Mouse (Mus musculus): ENCODE measurements around the gene Olfr384. TPM values are rescaled to one million over a fixed set of nuclear protein-coding genes. Genes with fewer than 3 reads are reported as not detected.
"Not testable (repeated sequence)": the region's sequence is repeated elsewhere in the genome, so short reads cannot be mapped to it uniquely, and the experiment has no call there.

Olfr384 gene
- total RNA-seq (2014; rRNA removed) (not detected in 2 replicates), polyA plus RNA-seq (2015; fragmentation: Nextera tagmentation; extraction: Ambion mirVana) (not detected in 2 replicates)

DNA sequence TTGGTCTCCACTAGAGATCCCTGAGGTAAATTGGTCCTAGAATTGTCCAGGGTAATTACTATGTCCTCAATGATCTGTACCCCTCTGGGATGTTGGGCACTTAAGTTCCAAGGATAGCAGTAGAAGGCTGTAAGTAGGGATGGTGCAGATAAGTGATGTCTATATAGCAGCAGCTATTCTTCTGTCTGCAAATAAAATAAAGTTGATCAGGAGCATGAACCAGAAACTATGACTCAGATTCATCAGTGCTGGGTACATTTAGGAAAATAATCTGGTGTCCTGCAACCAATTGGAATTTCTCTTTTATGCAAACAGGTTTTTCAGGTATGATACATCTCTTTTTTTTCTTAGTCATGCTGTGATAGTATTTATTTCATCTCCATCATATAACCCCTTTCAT, at the start of gene Olfr384:
Gene Olfr384, plus strand, starts transcription at position 301 of the 400 bp plus-strand sequence.
- Histone ChIP-seq H3K4me2 (ENCODE audit: low read depth, low read length, poor library complexity, severe bottlenecking) (no peak within 1 kb of the TSS), H3K9ac (replicated peaks; ENCODE audit: low read length, poor library complexity, severe bottlenecking) (no peak within 1 kb of the TSS), H3K27me3 (ENCODE audit: insufficient read depth, low read length) (no peaks in the 10 kb centered on the region), H3K27ac (ENCODE audit: low read depth, low read length) (no peak within 1 kb of the TSS), H3K4me1 (ENCODE audit: insufficient read depth, low read length) (no peaks in the 10 kb centered on the region), H3K4me3 (ENCODE audit: low read depth, low read length) (no peak within 1 kb of the TSS), H3K36me3 (ENCODE audit: insufficient read depth, low read length) (no peaks in the 10 kb centered on the region), H3K9me3 (ENCODE audit: low read length) (0 out of 2 replicates have a peak, but pooled peaks cover 10% of the 10 kb centered on the region)
- ATAC-seq (ENCODE audit: low FRiP score) (no peak), DNase-seq (ENCODE audit: low spot score) (no peak)
- TF ChIP-seq CTCF (IDR thresholded peaks at IDR 0.05) = no peak

DNA sequence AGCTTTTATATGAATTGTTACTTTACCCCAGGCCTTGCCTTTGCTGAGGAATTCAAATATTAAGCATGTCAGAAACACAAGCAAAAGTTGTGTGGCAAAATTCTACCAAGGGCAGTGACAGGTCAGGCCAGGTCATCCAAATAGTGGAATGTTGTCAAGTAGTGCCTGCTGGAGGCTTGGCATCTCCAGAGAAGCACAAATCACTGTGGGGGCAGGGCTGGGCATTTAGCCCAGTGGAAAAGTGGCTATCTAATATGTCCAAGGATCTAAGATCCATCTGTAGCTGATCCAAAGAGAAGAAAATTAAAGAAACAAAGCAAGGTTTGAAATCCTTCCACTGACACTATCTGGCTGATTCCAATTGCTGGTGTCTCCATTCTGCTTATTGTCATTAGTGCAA, 18.5 kb upstream of the Olfr384 start:
- no peak for ATAC-seq (ENCODE audit: low FRiP score)
- peaks cover 13% of the 10 kb centered on the region; the same call in 1 of the 2 replicates for H3K9me3 ChIP-seq (ENCODE audit: low read length)

DNA sequence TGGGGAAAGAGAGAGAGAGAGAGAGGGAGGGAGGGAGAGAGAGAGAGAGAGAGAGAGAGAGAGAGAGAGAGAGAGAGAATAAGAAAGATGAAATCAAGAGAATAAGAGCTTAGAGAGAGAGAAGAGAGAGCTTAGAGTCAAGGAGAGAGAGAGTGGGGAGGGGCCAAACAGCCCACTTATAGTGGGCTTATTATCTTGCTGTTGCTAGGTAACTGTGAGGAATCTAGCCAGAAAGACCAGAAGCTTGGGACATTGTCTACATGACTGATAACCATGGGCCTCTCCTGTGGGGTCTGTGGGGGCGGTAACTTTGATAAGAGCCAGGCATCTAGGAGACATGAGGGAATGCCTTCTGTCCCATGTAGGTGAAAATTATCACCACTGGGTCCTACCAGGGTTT, 15.2 kb upstream of the Olfr384 start:
- H3K4me3 ChIP-seq (ENCODE audit: low read depth, low read length); ATAC-seq (ENCODE audit: low FRiP score); H3K4me1 ChIP-seq (ENCODE audit: insufficient read depth, low read length); H3K36me3 ChIP-seq (ENCODE audit: insufficient read depth, low read length); H3K4me2 ChIP-seq (ENCODE audit: low read depth, low read length, poor library complexity, severe bottlenecking); H3K9ac ChIP-seq (replicated peaks; ENCODE audit: low read length, poor library complexity, severe bottlenecking); H3K27me3 ChIP-seq (ENCODE audit: insufficient read depth, low read length); DNase-seq (ENCODE audit: low spot score); H3K27ac ChIP-seq (ENCODE audit: low read depth, low read length); H3K9me3 ChIP-seq (ENCODE audit: low read length): not testable (repeated sequence)
- 88% methylated on average over 1 of the region's 1 CpGs for WGBS

More for the DNA sequence above, 18.5 kb upstream of the Olfr384 start:
- Histone ChIP-seq H3K9ac (replicated peaks; ENCODE audit: low read length, poor library complexity, severe bottlenecking) (no peak overlapping the region), H3K36me3 (ENCODE audit: insufficient read depth, low read length) (no peaks in the 10 kb centered on the region), H3K27me3 (ENCODE audit: insufficient read depth, low read length) (no peaks in the 10 kb centered on the region), H3K4me3 (ENCODE audit: low read depth, low read length) (no peak overlapping the region), H3K4me1 (ENCODE audit: insufficient read depth, low read length) (no peaks in the 10 kb centered on the region), H3K4me2 (ENCODE audit: low read depth, low read length, poor library complexity, severe bottlenecking) (no peak overlapping the region), H3K27ac (ENCODE audit: low read depth, low read length) (no peak overlapping the region)
- no peak for TF ChIP-seq CTCF (IDR thresholded peaks at IDR 0.05)
- no peak for DNase-seq (ENCODE audit: low spot score)

DNA sequence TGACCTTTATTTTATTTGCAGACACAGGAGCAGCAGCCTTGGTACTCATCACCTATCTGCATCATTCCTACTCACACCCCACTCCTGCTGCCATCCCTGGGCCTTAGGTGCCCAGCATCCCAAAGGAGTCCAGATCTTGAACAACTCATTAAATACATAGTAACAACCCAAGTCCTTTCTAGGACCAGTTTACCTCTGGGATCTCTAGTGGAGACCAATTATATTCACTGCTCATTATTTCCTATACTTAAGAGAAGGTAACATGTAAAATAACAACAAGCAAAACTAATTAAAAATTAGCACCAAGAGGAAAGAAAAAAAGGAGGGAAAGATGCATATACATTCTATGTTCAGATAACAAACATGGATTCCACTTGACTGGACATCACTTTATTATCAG, 5.5 kb upstream of the Olfr384 start, which contains the start of gene Olfr385:
Gene Olfr385, minus strand, starts transcription at position 101 of the 400 bp plus-strand sequence.
- Histone ChIP-seq H3K9me3 (ENCODE audit: low read length) (0 out of 2 replicates have a peak, but pooled peaks cover 9% of the 10 kb centered on the region), H3K4me3 (ENCODE audit: low read depth, low read length) (no peak within 1 kb of the TSS), H3K36me3 (ENCODE audit: insufficient read depth, low read length) (no peaks in the 10 kb centered on the region), H3K27ac (ENCODE audit: low read depth, low read length) (no peak within 1 kb of the TSS), H3K9ac (replicated peaks; ENCODE audit: low read length, poor library complexity, severe bottlenecking) (no peak within 1 kb of the TSS), H3K4me1 (ENCODE audit: insufficient read depth, low read length) (no peaks in the 10 kb centered on the region), H3K4me2 (ENCODE audit: low read depth, low read length, poor library complexity, severe bottlenecking) (no peak within 1 kb of the TSS), H3K27me3 (ENCODE audit: insufficient read depth, low read length) (no peaks in the 10 kb centered on the region)
- no peak for TF ChIP-seq CTCF (IDR thresholded peaks at IDR 0.05)
- ATAC-seq (ENCODE audit: low FRiP score) (no peak), DNase-seq (ENCODE audit: low spot score) (no peak)

Other genes starting within 250 kb of the Olfr384 start
- not detected in 2 replicates for gene Olfr20, start 247.8 kb upstream of the Olfr384 start, total RNA-seq (2014; rRNA removed)
- not detected in 2 replicates for gene Olfr20, start 247.8 kb upstream of the Olfr384 start, polyA plus RNA-seq (2015; fragmentation: Nextera tagmentation; extraction: Ambion mirVana)
- not detected in 2 replicates for gene Olfr376, start 227.3 kb upstream of the Olfr384 start, total RNA-seq (2014; rRNA removed)
- not detected in 2 replicates for gene Olfr376, start 227.3 kb upstream of the Olfr384 start, polyA plus RNA-seq (2015; fragmentation: Nextera tagmentation; extraction: Ambion mirVana)
- gene Olfr1, start 199.0 kb upstream of the Olfr384 start, total RNA-seq (2014; rRNA removed) = not detected in 2 replicates
- not detected in 2 replicates for gene Olfr1, start 199.0 kb upstream of the Olfr384 start, polyA plus RNA-seq (2015; fragmentation: Nextera tagmentation; extraction: Ambion mirVana)
- gene Olfr378, start 170.1 kb upstream of the Olfr384 start, total RNA-seq (2014; rRNA removed) = not detected in 2 replicates
- not detected in 2 replicates for gene Olfr378, start 170.1 kb upstream of the Olfr384 start, polyA plus RNA-seq (2015; fragmentation: Nextera tagmentation; extraction: Ambion mirVana)
- not detected in 2 replicates for gene Olfr380, start 141.1 kb upstream of the Olfr384 start, total RNA-seq (2014; rRNA removed)
- gene Olfr380, start 141.1 kb upstream of the Olfr384 start, polyA plus RNA-seq (2015; fragmentation: Nextera tagmentation; extraction: Ambion mirVana) = not detected in 2 replicates
- gene Olfr381, start 107.0 kb upstream of the Olfr384 start, total RNA-seq (2014; rRNA removed) = not detected in 2 replicates
- not detected in 2 replicates for gene Olfr381, start 107.0 kb upstream of the Olfr384 start, polyA plus RNA-seq (2015; fragmentation: Nextera tagmentation; extraction: Ambion mirVana)
- not detected in 2 replicates for gene Olfr382, start 81.4 kb upstream of the Olfr384 start, total RNA-seq (2014; rRNA removed)
- not detected in 2 replicates for gene Olfr382, start 81.4 kb upstream of the Olfr384 start, polyA plus RNA-seq (2015; fragmentation: Nextera tagmentation; extraction: Ambion mirVana)
- gene Olfr385, start 5.6 kb upstream of the Olfr384 start, total RNA-seq (2014; rRNA removed) = not detected in 2 replicates
- gene Olfr385, start 5.6 kb upstream of the Olfr384 start, polyA plus RNA-seq (2015; fragmentation: Nextera tagmentation; extraction: Ambion mirVana) = not detected in 2 replicates
- not detected in 2 replicates for gene Zfp735, start 90.2 kb downstream of the Olfr384 start, total RNA-seq (2014; rRNA removed)
- gene Zfp735, start 90.2 kb downstream of the Olfr384 start, polyA plus RNA-seq (2015; fragmentation: Nextera tagmentation; extraction: Ambion mirVana) = not detected in 2 replicates
- gene Olfr389, start 182.1 kb downstream of the Olfr384 start, total RNA-seq (2014; rRNA removed) = not detected in 2 replicates
- gene Olfr389, start 182.1 kb downstream of the Olfr384 start, polyA plus RNA-seq (2015; fragmentation: Nextera tagmentation; extraction: Ambion mirVana) = not detected in 2 replicates
- gene Olfr390, start 184.4 kb downstream of the Olfr384 start, total RNA-seq (2014; rRNA removed) = not detected in 2 replicates
- not detected in 2 replicates for gene Olfr390, start 184.4 kb downstream of the Olfr384 start, polyA plus RNA-seq (2015; fragmentation: Nextera tagmentation; extraction: Ambion mirVana)
- not detected in 2 replicates for gene Olfr391-ps, start 204.5 kb downstream of the Olfr384 start, total RNA-seq (2014; rRNA removed)
- not detected in 2 replicates for gene Olfr391-ps, start 204.5 kb downstream of the Olfr384 start, polyA plus RNA-seq (2015; fragmentation: Nextera tagmentation; extraction: Ambion mirVana)
- gene Olfr392, start 218.5 kb downstream of the Olfr384 start, total RNA-seq (2014; rRNA removed) = not detected in 2 replicates
- gene Olfr392, start 218.5 kb downstream of the Olfr384 start, polyA plus RNA-seq (2015; fragmentation: Nextera tagmentation; extraction: Ambion mirVana) = not detected in 2 replicates

All from midbrain, postnatal 0 days (tissue).